23 mouse cellular contexts compared by ENCODE assay signal in genomic region chr5:143931863-143932580, GRCm38 (mm10). TPM values are rescaled to one million over a fixed set of nuclear protein-coding genes. Genes with fewer than 3 reads are reported as not detected.
"Had no signal": no experiment of that assay in that cellular context is flagged by ENCODE, and none has a peak within 500 bp of the region (broad histone marks: within the 10 kb centered on the region; RNA-seq: fewer than 3 reads in every experiment).

No protein-coding gene starts in this region.

- H3K4me3 ChIP-seq: kidney, embryonic 15.5 days; left cerebral cortex, adult 2 months; liver, embryonic 13.5 days; megakaryocyte, embryonic 14.5 days; midbrain, embryonic 13.5 days; myocyte; neural tube, embryonic 13.5 days had no signal

- H3K27me3 ChIP-seq: kidney, embryonic 15.5 days; liver, embryonic 13.5 days; megakaryocyte, embryonic 14.5 days; midbrain, embryonic 13.5 days; neural tube, embryonic 13.5 days had no signal

- DNase-seq: kidney, adult 11 months; kidney, adult 8-10 months; layer of hippocampus, postnatal 36 days; liver, embryonic 13.5 days; right cerebral cortex, postnatal 25 days; thymus, postnatal 25 days had no signal

- H3K9me3 ChIP-seq: kidney, embryonic 15.5 days; liver, embryonic 13.5 days; megakaryocyte, embryonic 14.5 days; midbrain, embryonic 10.5 days; midbrain, embryonic 13.5 days; neural tube, embryonic 13.5 days had no signal

- ATAC-seq: midbrain, embryonic 16.5 days had no signal

- H3K4me1 ChIP-seq: megakaryocyte, embryonic 14.5 days; midbrain, embryonic 13.5 days had no signal

- H3K9ac ChIP-seq: kidney, embryonic 15.5 days; liver, embryonic 13.5 days; midbrain, embryonic 13.5 days; neural tube, embryonic 13.5 days had no signal

- H3K4me2 ChIP-seq: liver, embryonic 13.5 days had no signal

- H3K27ac ChIP-seq: kidney, embryonic 15.5 days; left cerebral cortex, adult 2 months; liver, embryonic 13.5 days; midbrain, embryonic 10.5 days; midbrain, embryonic 13.5 days; neural tube, embryonic 13.5 days had no signal

RNA-seq across cellular contexts. Expression of gene Rsph10b, which starts 0.8 kb away (rescaled TPM):
- total RNA-seq: liver, adult 2 months had no signal
- polyA plus RNA-seq: liver, adult 2 months; myocyte had no signal

RNA-seq across cellular contexts. Expression of gene Gm42421, which starts 4.0 kb away (rescaled TPM):
- total RNA-seq: liver, adult 2 months; monocyte, adult 5-6 weeks; neutrophil, adult 5-6 weeks had no signal
- polyA plus RNA-seq: liver, adult 2 months; liver, embryonic 13.5 days; lung, adult 2 months; lung, postnatal 0 days; small intestine, adult 2 months; spleen, adult 2 months had no signal

RNA-seq across cellular contexts. Expression of gene Ankrd61, which starts 34.5 kb away (rescaled TPM):
- total RNA-seq: layer of hippocampus, adult 18-20 months; layer of hippocampus, postnatal 36 days; left cerebral cortex, adult 2 months; left cerebral cortex, postnatal 36 days; liver, adult 2 months had no signal
- polyA plus RNA-seq: liver, adult 2 months; small intestine, adult 2 months had no signal
